Mouse (Mus musculus): ENCODE measurements around the gene Myt1l. TPM values are rescaled to one million over a fixed set of nuclear protein-coding genes. Genes with fewer than 3 reads are reported as not detected.
A peak's percentile ranks its signal among the peaks of the same experiment; 100 is the strongest.

Gene Myt1l
- total and polyA plus RNA-seq, 2 experiments = not detected

DNA sequence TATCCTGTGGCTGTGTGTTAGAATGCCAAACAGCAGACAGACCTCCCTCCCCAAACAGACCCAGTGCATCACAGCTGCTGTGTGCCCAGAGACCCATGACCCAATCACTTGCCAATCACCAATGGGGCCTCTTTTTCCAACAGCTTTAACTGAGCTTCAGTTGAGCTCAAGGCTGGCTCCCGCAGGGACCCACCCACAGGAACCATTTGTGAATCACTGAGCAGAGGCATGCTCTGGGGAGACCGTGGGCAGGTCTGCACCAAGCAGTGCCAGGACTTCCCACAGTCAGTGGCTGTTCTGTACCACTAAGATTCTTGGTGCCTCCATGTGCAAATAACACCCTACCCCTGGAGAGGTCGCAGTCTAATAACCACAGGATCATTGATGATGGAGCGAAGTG is 27.5 kb downstream of the Myt1l start:
- Histone ChIP-seq H3K4me1 (ENCODE audit: control insufficient read depth, insufficient read depth, low read length) (peaks cover 8% of the 10 kb centered on the region), H3K9ac (ENCODE audit: low read depth, low read length) (no peak overlapping the region), H3K27ac (replicated peaks; ENCODE audit: insufficient read depth, low read depth, low read length) (no peak overlapping the region), H3K4me3 (ENCODE audit: insufficient read depth, low read depth, low read length) (no peak overlapping the region), H3K36me3 (ENCODE audit: control insufficient read depth, insufficient read depth, low read length) (no peaks in the 10 kb centered on the region), H3K27me3 (ENCODE audit: control insufficient read depth, insufficient read depth, low read length) (no peaks in the 10 kb centered on the region), H3K79me2 (ENCODE audit: control insufficient read depth, insufficient read depth, low read length) (no peaks in the 10 kb centered on the region)
- WGBS = 76% methylated on average over 4 of the region's 4 CpGs
- no peak for DNase-seq (ENCODE audit: extremely low read depth, low read depth, low spot score)
- TF ChIP-seq CTCF (IDR thresholded peaks at IDR 0.05; ENCODE audit: low read depth, low read length) = no peak
- no peak for TF ChIP-seq POLR2A (IDR thresholded peaks at IDR 0.05; ENCODE audit: extremely low read depth, insufficient read depth, low read length)

DNA sequence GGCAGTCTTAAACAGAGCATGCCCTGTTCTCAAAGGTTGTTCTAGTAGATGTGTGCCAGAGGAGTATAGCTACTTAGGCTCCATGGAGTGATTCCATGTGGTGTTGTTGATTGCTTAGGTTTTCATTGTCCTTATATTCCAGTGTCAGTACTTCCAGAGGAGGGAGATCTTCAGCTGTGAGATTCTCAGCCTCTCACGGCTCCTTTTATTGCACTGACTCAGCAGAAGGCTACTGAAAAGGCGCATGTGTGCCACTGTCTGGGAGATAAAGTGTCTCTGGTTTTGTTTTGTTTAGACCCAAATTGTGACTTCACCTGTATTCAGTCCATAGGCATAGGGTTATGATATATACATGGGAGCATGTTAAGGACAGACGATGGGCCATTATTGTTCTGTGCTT is 28.2 kb downstream of the Myt1l start:
- Histone ChIP-seq H3K4me1 (ENCODE audit: control insufficient read depth, insufficient read depth, low read length) (peaks cover 4% of the 10 kb centered on the region), H3K4me3 (ENCODE audit: insufficient read depth, low read depth, low read length) (no peak overlapping the region), H3K9ac (ENCODE audit: low read depth, low read length) (no peak overlapping the region), H3K27me3 (ENCODE audit: control insufficient read depth, insufficient read depth, low read length) (no peaks in the 10 kb centered on the region), H3K79me2 (ENCODE audit: control insufficient read depth, insufficient read depth, low read length) (no peaks in the 10 kb centered on the region), H3K27ac (replicated peaks; ENCODE audit: insufficient read depth, low read depth, low read length) (no peak overlapping the region), H3K36me3 (ENCODE audit: control insufficient read depth, insufficient read depth, low read length) (no peaks in the 10 kb centered on the region)
- no peak for DNase-seq (ENCODE audit: extremely low read depth, low read depth, low spot score)
- 76% methylated on average over 3 of the region's 3 CpGs for WGBS
- TF ChIP-seq CTCF (IDR thresholded peaks at IDR 0.05; ENCODE audit: low read depth, low read length) = no peak
- no peak for TF ChIP-seq POLR2A (IDR thresholded peaks at IDR 0.05; ENCODE audit: extremely low read depth, insufficient read depth, low read length)

DNA sequence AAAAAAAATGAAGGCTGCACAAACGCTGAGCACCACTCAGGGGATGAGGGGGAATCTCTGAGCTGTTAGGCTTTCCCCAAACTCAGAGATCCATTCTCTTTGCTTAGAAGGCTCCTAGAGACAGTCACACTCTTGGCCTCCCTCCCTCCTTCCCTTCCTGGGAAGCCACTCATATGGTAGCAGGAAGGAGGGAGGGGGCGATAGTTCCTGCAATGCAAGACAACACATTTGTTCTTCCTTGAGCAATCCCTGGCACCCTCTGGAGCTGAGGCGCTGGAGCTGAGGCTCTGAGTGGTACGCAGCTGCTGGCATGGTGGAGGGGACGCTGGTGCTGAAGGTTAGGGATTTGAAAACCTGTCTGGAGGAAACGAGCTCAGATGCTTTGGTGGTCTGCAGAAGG is 28.7 kb downstream of the Myt1l start:
- H3K4me3 ChIP-seq (ENCODE audit: insufficient read depth, low read depth, low read length) = no peak overlapping the region

DNA sequence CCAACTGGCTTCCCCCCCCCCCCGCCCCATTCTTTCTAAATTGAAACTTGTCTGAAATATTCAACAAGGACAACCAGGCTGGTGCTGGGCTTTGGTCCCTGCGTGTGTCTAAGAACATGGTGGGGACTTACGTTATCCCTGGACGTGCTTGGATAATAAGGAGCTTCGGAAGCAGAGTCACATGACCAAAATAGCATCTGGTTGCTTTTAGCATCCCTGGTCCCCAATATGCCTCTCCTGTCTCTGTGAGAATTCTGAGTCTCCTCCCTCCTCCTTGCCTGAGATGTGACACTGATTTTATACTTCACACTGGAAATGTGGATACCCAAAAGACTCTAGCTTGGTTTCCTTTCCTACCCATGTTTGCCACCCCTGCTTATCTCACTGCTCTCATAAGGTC is 31.6 kb downstream of the Myt1l start:
- TF ChIP-seq CTCF (IDR thresholded peaks at IDR 0.05; ENCODE audit: low read depth, low read length) = no peak
- no peak for TF ChIP-seq POLR2A (IDR thresholded peaks at IDR 0.05; ENCODE audit: extremely low read depth, insufficient read depth, low read length)
- no peak overlapping the region for H3K4me3 ChIP-seq (ENCODE audit: insufficient read depth, low read depth, low read length)
- DNase-seq (ENCODE audit: extremely low read depth, low read depth, low spot score) = no peak
- WGBS = 78% methylated on average over 5 of the region's 5 CpGs
- no peaks in the 10 kb centered on the region for H3K4me1 ChIP-seq (ENCODE audit: control insufficient read depth, insufficient read depth, low read length)
- no peaks in the 10 kb centered on the region for H3K36me3 ChIP-seq (ENCODE audit: control insufficient read depth, insufficient read depth, low read length)
- H3K27me3 ChIP-seq (ENCODE audit: control insufficient read depth, insufficient read depth, low read length) = no peaks in the 10 kb centered on the region
- no peaks in the 10 kb centered on the region for H3K79me2 ChIP-seq (ENCODE audit: control insufficient read depth, insufficient read depth, low read length)
- no peak overlapping the region for H3K27ac ChIP-seq (replicated peaks; ENCODE audit: insufficient read depth, low read depth, low read length)
- no peak overlapping the region for H3K9ac ChIP-seq (ENCODE audit: low read depth, low read length)

More for the DNA sequence above, 28.7 kb downstream of the Myt1l start:
- no peaks in the 10 kb centered on the region for H3K79me2 ChIP-seq (ENCODE audit: control insufficient read depth, insufficient read depth, low read length)
- H3K27ac ChIP-seq (replicated peaks; ENCODE audit: insufficient read depth, low read depth, low read length) = no peak overlapping the region
- H3K27me3 ChIP-seq (ENCODE audit: control insufficient read depth, insufficient read depth, low read length) = no peaks in the 10 kb centered on the region
- 0 out of 2 replicates have a peak, but pooled peaks cover under 1% of the 10 kb centered on the region for H3K4me1 ChIP-seq (ENCODE audit: control insufficient read depth, insufficient read depth, low read length)
- WGBS = 61% methylated on average over 6 of the region's 6 CpGs
- no peak for TF ChIP-seq CTCF (IDR thresholded peaks at IDR 0.05; ENCODE audit: low read depth, low read length)
- TF ChIP-seq POLR2A (IDR thresholded peaks at IDR 0.05; ENCODE audit: extremely low read depth, insufficient read depth, low read length) = no peak
- no peak for DNase-seq (ENCODE audit: extremely low read depth, low read depth, low spot score)
- no peak overlapping the region for H3K9ac ChIP-seq (ENCODE audit: low read depth, low read length)
- H3K36me3 ChIP-seq (ENCODE audit: control insufficient read depth, insufficient read depth, low read length) = no peaks in the 10 kb centered on the region

DNA sequence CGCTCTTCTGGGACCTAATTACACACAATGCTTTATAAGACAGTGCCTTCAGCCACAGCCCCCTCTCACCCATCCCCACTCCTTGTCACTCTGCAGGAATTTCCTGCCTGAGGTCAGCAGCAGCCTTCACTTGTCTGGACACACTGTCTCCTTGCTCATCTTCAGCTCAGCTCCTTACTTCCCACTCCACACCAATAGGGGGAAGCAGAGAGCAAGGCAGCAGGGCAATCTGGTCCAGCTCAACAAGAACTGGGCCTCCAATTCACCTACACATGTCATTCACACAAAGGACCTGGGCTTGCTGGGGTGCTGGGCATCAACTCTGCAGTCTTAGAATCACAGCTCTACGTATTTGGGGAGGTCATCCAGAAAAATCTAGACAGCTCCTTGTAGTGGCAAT is 33.0 kb downstream of the Myt1l start:
- no peak overlapping the region for H3K9ac ChIP-seq (ENCODE audit: low read depth, low read length)
- no peaks in the 10 kb centered on the region for H3K27me3 ChIP-seq (ENCODE audit: control insufficient read depth, insufficient read depth, low read length)
- H3K4me3 ChIP-seq (ENCODE audit: insufficient read depth, low read depth, low read length) = no peak overlapping the region
- TF ChIP-seq CTCF (IDR thresholded peaks at IDR 0.05; ENCODE audit: low read depth, low read length) (peak; percentile 32; the same call in 1 of the 2 replicates), POLR2A (IDR thresholded peaks at IDR 0.05; ENCODE audit: extremely low read depth, insufficient read depth, low read length) (no peak)
- H3K4me1 ChIP-seq (ENCODE audit: control insufficient read depth, insufficient read depth, low read length) = no peaks in the 10 kb centered on the region
- no peak for DNase-seq (ENCODE audit: extremely low read depth, low read depth, low spot score)
- no peaks in the 10 kb centered on the region for H3K79me2 ChIP-seq (ENCODE audit: control insufficient read depth, insufficient read depth, low read length)
- no peaks in the 10 kb centered on the region for H3K36me3 ChIP-seq (ENCODE audit: control insufficient read depth, insufficient read depth, low read length)
- 76% methylated on average over 2 of the region's 2 CpGs for WGBS
- H3K27ac ChIP-seq (replicated peaks; ENCODE audit: insufficient read depth, low read depth, low read length) = no peak overlapping the region

DNA sequence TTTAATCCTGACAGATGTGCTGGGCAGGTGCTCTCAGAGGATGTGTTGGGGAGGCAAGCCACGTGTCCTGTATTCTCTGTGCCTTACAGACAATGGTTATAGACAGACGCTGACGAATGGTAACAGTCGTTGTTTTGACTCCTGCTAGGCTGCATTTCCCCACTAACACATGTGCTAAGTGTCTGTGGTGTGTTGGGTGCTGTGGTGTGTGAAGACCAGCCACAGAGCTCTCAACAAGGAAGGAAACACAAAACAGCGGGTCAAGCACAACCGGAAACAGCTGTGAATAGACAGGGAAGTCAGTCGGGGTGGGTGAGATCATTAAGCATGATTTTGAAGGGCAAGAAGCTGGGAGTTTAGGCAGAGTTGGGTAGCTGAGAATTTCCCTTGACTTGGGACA is 41.1 kb downstream of the Myt1l start:
- H3K36me3 ChIP-seq (ENCODE audit: control insufficient read depth, insufficient read depth, low read length) = no peaks in the 10 kb centered on the region
- H3K79me2 ChIP-seq (ENCODE audit: control insufficient read depth, insufficient read depth, low read length) = no peaks in the 10 kb centered on the region
- no peaks in the 10 kb centered on the region for H3K4me1 ChIP-seq (ENCODE audit: control insufficient read depth, insufficient read depth, low read length)
- 67% methylated on average over 7 of the region's 7 CpGs for WGBS
- no peak overlapping the region for H3K9ac ChIP-seq (ENCODE audit: low read depth, low read length)
- no peak overlapping the region for H3K27ac ChIP-seq (replicated peaks; ENCODE audit: insufficient read depth, low read depth, low read length)
- TF ChIP-seq POLR2A (IDR thresholded peaks at IDR 0.05; ENCODE audit: extremely low read depth, insufficient read depth, low read length) (no peak), CTCF (IDR thresholded peaks at IDR 0.05; ENCODE audit: low read depth, low read length) (no peak)
- H3K27me3 ChIP-seq (ENCODE audit: control insufficient read depth, insufficient read depth, low read length) = 0 out of 2 replicates have a peak, but pooled peaks cover 2% of the 10 kb centered on the region
- no peak overlapping the region for H3K4me3 ChIP-seq (ENCODE audit: insufficient read depth, low read depth, low read length)
- no peak for DNase-seq (ENCODE audit: extremely low read depth, low read depth, low spot score)

Data from liver, adult 2 months (tissue).